Mouse (Mus musculus) brain, embryonic 14.5 days (tissue): ENCODE results near the gene Wipf1. TPM values are rescaled to one million over a fixed set of nuclear protein-coding genes. Genes with fewer than 3 reads are reported as not detected.

Experiments used
- DNase-seq: peaks from one replicate; pipeline ENCODE4 v3.0.0-alpha.2; 2011; ENCODE audit warnings: low read depth
- CTCF ChIP-seq: fragments of 200-500 bp; IDR thresholded peaks from 2 replicates; pipeline ENCODE4 v1.5.1; 2012; ENCODE audit warnings: inconsistent platforms, mild to moderate bottlenecking, moderate library complexity, borderline replicate concordance; ENCODE audit not compliant: insufficient read depth, insufficient read length; ENCODE audit errors: extremely low read depth
- POLR2A ChIP-seq: fragments of 200-500 bp; IDR thresholded peaks from 2 replicates; pipeline ENCODE4 v1.6.1; 2012; ENCODE audit warnings: mild to moderate bottlenecking, inconsistent platforms, borderline replicate concordance; ENCODE audit not compliant: poor library complexity, insufficient read depth, insufficient read length, severe bottlenecking; ENCODE audit errors: extremely low read depth
- polyA plus RNA-seq: library from polyadenylated mRNA; depleted of rRNA; stranded (reverse); fragments of >200 nt; gene quantifications from 2 replicates; pipeline ENCODE4 v1.2.3, GENCODE M21; 2012

Wipf1 gene
- polyA plus RNA-seq, 1 experiment: 3.8 TPM

- TF ChIP-seq CTCF: peak; percentile 12; the same call in 1 of the 2 replicates
- TF ChIP-seq POLR2A: no peak
- no peak for DNase-seq
Measured at GRCm38 (mm10) chr2:73478805-73479204, 50.7 kb downstream of the Wipf1 start.

GRCm38 (mm10) chr2:73477501-73477900 lies 52.0 kb downstream of the Wipf1 start:
- no peak for DNase-seq
- TF ChIP-seq CTCF (no peak), POLR2A (no peak)

- no peak for TF ChIP-seq CTCF
- TF ChIP-seq POLR2A: no peak
- peak; percentile 47 for DNase-seq
Measured at GRCm38 (mm10) chr2:73475519-73475918, 54.0 kb downstream of the Wipf1 start.

- TF ChIP-seq POLR2A: no peak
- TF ChIP-seq CTCF: peak; percentile 33; the same call in 1 of the 2 replicates
- DNase-seq: no peak
Measured at GRCm38 (mm10) chr2:73472130-73472529, 57.4 kb downstream of the Wipf1 start.

GRCm38 (mm10) chr2:73470146-73470630 lies 59.3 kb downstream of the Wipf1 start:
- TF ChIP-seq CTCF: no peak
- DNase-seq: no peak

GRCm38 (mm10) chr2:73469552-73469951 lies 60.0 kb downstream of the Wipf1 start:
- DNase-seq: no peak
- TF ChIP-seq CTCF (no peak), POLR2A (no peak)

- no peak for TF ChIP-seq CTCF
- no peak for TF ChIP-seq POLR2A
- no peak for DNase-seq
Measured at GRCm38 (mm10) chr2:73468993-73469392, 60.5 kb downstream of the Wipf1 start.

- TF ChIP-seq CTCF: no peak
- TF ChIP-seq POLR2A: no peak
- no peak for DNase-seq
Measured at GRCm38 (mm10) chr2:73467071-73467851, 62.3 kb downstream of the Wipf1 start.

GRCm38 (mm10) chr2:73466481-73466880 lies 63.1 kb downstream of the Wipf1 start:
- TF ChIP-seq CTCF (no peak), POLR2A (no peak)
- DNase-seq: no peak

GRCm38 (mm10) chr2:73463431-73464194 lies 65.9 kb downstream of the Wipf1 start:
- TF ChIP-seq POLR2A: no peak
- TF ChIP-seq CTCF: no peak
- DNase-seq: no peak

- TF ChIP-seq POLR2A: no peak
- TF ChIP-seq CTCF: no peak
Measured at GRCm38 (mm10) chr2:73462757-73463339, 66.7 kb downstream of the Wipf1 start.

GRCm38 (mm10) chr2:73462265-73462664 lies 67.3 kb downstream of the Wipf1 start:
- TF ChIP-seq CTCF: no peak
- no peak for TF ChIP-seq POLR2A
- no peak for DNase-seq

More at GRCm38 (mm10) chr2:73462757-73463339, 66.7 kb downstream of the Wipf1 start:
- DNase-seq: no peak

GRCm38 (mm10) chr2:73460168-73460567 lies 69.4 kb downstream of the Wipf1 start:
- no peak for DNase-seq
- TF ChIP-seq POLR2A (no peak), CTCF (no peak)
